Mouse (Mus musculus) thymus, adult 2 months (tissue): ENCODE measurements around the gene Nipsnap2.

Experiments used
- CTCF ChIP-seq: fragments of 200-500 bp; IDR thresholded peaks from 2 replicates; pipeline ENCODE4 v1.5.1; 2012; ENCODE audit warnings: mild to moderate bottlenecking, control low read depth, low read length, moderate library complexity, borderline replicate concordance; ENCODE audit not compliant: control insufficient read depth, poor library complexity, insufficient read depth; ENCODE audit errors: extremely low read depth
- POLR2A ChIP-seq: fragments of 200-500 bp; IDR thresholded peaks from 2 replicates; pipeline ENCODE4 v1.6.1; 2012; ENCODE audit warnings: mild to moderate bottlenecking, low read length, control low read depth, moderate library complexity; ENCODE audit not compliant: control insufficient read depth, poor library complexity, insufficient read depth; ENCODE audit errors: extremely low read depth

DNA sequence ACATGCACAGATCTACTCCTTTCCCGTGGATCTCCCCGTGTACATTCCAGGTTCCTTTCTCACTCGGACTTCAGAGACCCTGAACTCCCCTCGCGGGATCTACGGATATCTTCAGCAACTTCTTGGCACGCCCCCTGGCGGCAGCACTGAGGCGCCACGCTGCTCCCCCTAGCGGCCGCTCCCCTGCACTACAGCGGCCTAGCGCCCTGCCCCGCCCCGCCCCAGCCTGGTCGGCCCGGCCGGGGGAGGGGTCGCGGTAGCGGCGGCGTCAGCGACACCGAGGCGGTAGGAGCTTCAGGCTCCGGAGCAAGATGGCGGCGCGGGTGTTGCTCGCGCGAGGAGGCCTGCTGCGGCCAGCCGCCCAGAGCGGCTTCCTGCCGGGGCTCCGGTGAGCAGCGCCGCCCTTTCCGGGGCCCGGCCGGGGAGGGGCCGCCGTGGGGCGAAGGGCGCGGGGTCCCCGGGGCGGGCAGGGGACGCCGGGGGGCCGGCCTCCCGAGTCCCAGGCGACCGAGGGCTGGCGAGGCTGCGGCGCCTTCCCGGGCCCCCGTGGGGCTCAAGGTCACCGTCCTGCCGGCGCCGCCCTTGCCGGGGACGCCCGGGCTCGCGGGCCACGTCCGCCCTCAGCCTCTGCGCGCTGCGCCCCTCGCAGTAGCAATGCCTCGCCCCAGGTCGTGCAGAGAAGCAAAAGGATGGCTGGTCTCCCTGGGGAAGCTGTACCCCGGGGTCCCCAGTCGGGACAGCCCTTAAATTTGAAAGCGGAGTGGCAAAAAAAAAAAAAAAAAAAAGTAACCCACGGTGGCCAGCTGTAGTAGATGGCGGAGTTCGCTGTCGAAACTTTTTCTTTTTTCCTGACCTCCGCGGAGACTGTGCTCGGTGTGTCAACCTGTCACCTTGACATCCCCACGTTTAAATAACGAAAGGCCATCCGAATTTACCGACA lies at the start of gene Nipsnap2:
- peak; percentile 91 for TF ChIP-seq POLR2A
- peak; percentile 100 for TF ChIP-seq CTCF
